Mouse (Mus musculus) layer of hippocampus, adult 2 months (tissue): ENCODE data around the gene Serp2. TPM values are rescaled to one million over a fixed set of nuclear protein-coding genes. Genes with fewer than 3 reads are reported as not detected.
"Not testable (repeated sequence)": the region's sequence is repeated elsewhere in the genome, so short reads cannot be mapped to it uniquely, and the experiment has no call there.

ENCODE experiments used
- DNase-seq, 2 experiments: peaks; one replicate each; pipeline ENCODE4 v3.0.0; 2022; ENCODE audit warnings: low spot score in 2 of 2
- H3K27ac ChIP-seq: fragments of 200-600 bp; 2 replicates; pipeline ENCODE4 v1.8.1; 2022
- H3K4me3 ChIP-seq: fragments of 200-600 bp; 2 replicates; pipeline ENCODE4 v1.8.1; 2022; ENCODE audit warnings: mild to moderate bottlenecking
- CTCF ChIP-seq: fragments of 200-600 bp; conservative IDR thresholded peaks from 2 replicates; pipeline ENCODE4 v1.8.1; 2022; ENCODE audit warnings: antibody characterized with exemption, mild to moderate bottlenecking, moderate library complexity
- total RNA-seq, 2 experiments: library from RNA; stranded (reverse); gene quantifications; 2 replicates each; pipeline ENCODE4 v1.2.3; 2021

Gene Serp2
- total RNA-seq, 2 experiments from 2014 or later, result 142 to 158 TPM

- TF ChIP-seq CTCF, result no peak
- Histone ChIP-seq H3K4me3 (no peak overlapping the region), H3K27ac (no peak overlapping the region)
- no peak for DNase-seq
Measured at GRCm38 (mm10) chr14:76566193-76566592, 9.5 kb upstream of the Serp2 start.

- no peak for DNase-seq
- Histone ChIP-seq H3K4me3 (no peak overlapping the region), H3K27ac (no peak overlapping the region)
- no peak for TF ChIP-seq CTCF
Measured at GRCm38 (mm10) chr14:76559208-76559607, 2.5 kb upstream of the Serp2 start.

GRCm38 (mm10) chr14:76558171-76558570 lies 1.5 kb upstream of the Serp2 start:
- not testable (repeated sequence) for H3K4me3 ChIP-seq, DNase-seq, H3K27ac ChIP-seq

GRCm38 (mm10) chr14:76556031-76556851 lies 448 bp downstream of the Serp2 start:
- H3K4me3 ChIP-seq, result peak overlapping the region; percentile 75
- H3K27ac ChIP-seq, result peak overlapping the region; percentile 98
- TF ChIP-seq CTCF, result peak; percentile 45
- peak; percentile 46 to 54 for DNase-seq

GRCm38 (mm10) chr14:76555263-76556030 lies 1.2 kb downstream of the Serp2 start:
- Histone ChIP-seq H3K4me3 (peak overlapping the region; percentile 75), H3K27ac (peak overlapping the region; percentile 98)
- no peak for DNase-seq
- TF ChIP-seq CTCF, result no peak

GRCm38 (mm10) chr14:76544136-76544535 lies 12.6 kb downstream of the Serp2 start:
- no peak for TF ChIP-seq CTCF
- H3K27ac ChIP-seq, result no peak overlapping the region
- H3K4me3 ChIP-seq, result no peak overlapping the region
- DNase-seq, result no peak

GRCm38 (mm10) chr14:76541341-76541740 lies 15.3 kb downstream of the Serp2 start:
- no peak for DNase-seq
- Histone ChIP-seq H3K27ac (peak overlapping the region; percentile 50), H3K4me3 (no peak overlapping the region)
- no peak for TF ChIP-seq CTCF

- peak; percentile 47 to 55 for DNase-seq
- Histone ChIP-seq H3K4me3 (no peak overlapping the region), H3K27ac (peak overlapping the region; percentile 50; the same call in 1 of the 2 replicates)
- no peak for TF ChIP-seq CTCF
Measured at GRCm38 (mm10) chr14:76540005-76540670, 16.6 kb downstream of the Serp2 start.

GRCm38 (mm10) chr14:76536921-76537320 lies 19.8 kb downstream of the Serp2 start:
- no peak for TF ChIP-seq CTCF
- peak overlapping the region; percentile 63 for H3K27ac ChIP-seq
- no peak for DNase-seq
- no peak overlapping the region for H3K4me3 ChIP-seq

- no peak overlapping the region for H3K4me3 ChIP-seq
- no peak for TF ChIP-seq CTCF
- no peak overlapping the region for H3K27ac ChIP-seq
- no peak for DNase-seq
Measured at GRCm38 (mm10) chr14:76535096-76535495, 21.6 kb downstream of the Serp2 start.

GRCm38 (mm10) chr14:76533170-76533815 lies 23.4 kb downstream of the Serp2 start:
- H3K27ac ChIP-seq, result peak overlapping the region; percentile 36; the same call in 1 of the 2 replicates
- TF ChIP-seq CTCF, result no peak
- H3K4me3 ChIP-seq, result no peak overlapping the region
- no peak for DNase-seq
